Mouse (Mus musculus) lung, embryonic 16.5 days (tissue): ENCODE data around the gene Fitm2. TPM values are rescaled to one million over a fixed set of nuclear protein-coding genes. Genes with fewer than 3 reads are reported as not detected.

ENCODE experiments used
- ATAC-seq: fragments of 200-750 bp; cut with Nextera tagmentation; 2 replicates; pipeline ENCODE4 v1.8.0; 2017; ENCODE audit warnings: low read depth, mild to moderate bottlenecking, moderate library complexity
- H3K27ac ChIP-seq: fragments of 300-500 bp; sonication (generic); 2 replicates; pipeline ENCODE4 v1.5.1; 2014; ENCODE audit warnings: mild to moderate bottlenecking, control low read depth, low read length
- H3K27me3 ChIP-seq: fragments of 300-500 bp; sonication (generic); 2 replicates; pipeline ENCODE4 v1.6.1; 2014; ENCODE audit warnings: low read depth, low read length, mixed read lengths; ENCODE audit not compliant: control insufficient read depth, insufficient read depth
- H3K36me3 ChIP-seq: fragments of 300-500 bp; sonication (generic); 2 replicates; pipeline ENCODE4 v1.6.1; 2014; ENCODE audit warnings: low read length; ENCODE audit not compliant: control insufficient read depth, insufficient read depth
- H3K4me1 ChIP-seq: fragments of 300-500 bp; sonication (generic); replicated peaks from 2 replicates; pipeline ENCODE4 v1.6.1; 2014; ENCODE audit warnings: low read length, mixed read lengths; ENCODE audit not compliant: control insufficient read depth, insufficient read depth
- H3K4me2 ChIP-seq: fragments of 300-500 bp; sonication (generic); 2 replicates; pipeline ENCODE4 v1.6.1; 2014; ENCODE audit warnings: low read depth, low read length, control low read depth
- H3K4me3 ChIP-seq: fragments of 300-500 bp; sonication (generic); 2 replicates; pipeline ENCODE4 v1.5.1; 2014; ENCODE audit warnings: mild to moderate bottlenecking, low read length, control low read depth
- H3K9ac ChIP-seq: fragments of 300-500 bp; sonication (generic); 2 replicates; pipeline ENCODE4 v1.6.1; 2014; ENCODE audit warnings: low read length, control low read depth
- H3K9me3 ChIP-seq: fragments of 300-500 bp; sonication (generic); 2 replicates; pipeline ENCODE4 v1.6.1; 2016; ENCODE audit warnings: low read length; ENCODE audit not compliant: control insufficient read depth
- WGBS: fragments of 180-500 bp; shearing (Covaris S2); extraction: QIAGEN DNeasy Blood & Tissue Kit; methylation state at CpG from one replicate; pipeline ENCODE4 v1.1.7; 2014; 5-methylcytosine and 5-hydroxymethylcytosine counted together
- polyA plus RNA-seq: library from polyadenylated mRNA; unstranded; fragments of >200 nt; fragmentation: Nextera tagmentation; extraction: Ambion mirVana; gene quantifications from 2 replicates; pipeline ENCODE4 v1.2.1, GENCODE M21; 2015

Fitm2 gene
- polyA plus RNA-seq, 1 experiment from 2014 or later, result 9.5 TPM

DNA sequence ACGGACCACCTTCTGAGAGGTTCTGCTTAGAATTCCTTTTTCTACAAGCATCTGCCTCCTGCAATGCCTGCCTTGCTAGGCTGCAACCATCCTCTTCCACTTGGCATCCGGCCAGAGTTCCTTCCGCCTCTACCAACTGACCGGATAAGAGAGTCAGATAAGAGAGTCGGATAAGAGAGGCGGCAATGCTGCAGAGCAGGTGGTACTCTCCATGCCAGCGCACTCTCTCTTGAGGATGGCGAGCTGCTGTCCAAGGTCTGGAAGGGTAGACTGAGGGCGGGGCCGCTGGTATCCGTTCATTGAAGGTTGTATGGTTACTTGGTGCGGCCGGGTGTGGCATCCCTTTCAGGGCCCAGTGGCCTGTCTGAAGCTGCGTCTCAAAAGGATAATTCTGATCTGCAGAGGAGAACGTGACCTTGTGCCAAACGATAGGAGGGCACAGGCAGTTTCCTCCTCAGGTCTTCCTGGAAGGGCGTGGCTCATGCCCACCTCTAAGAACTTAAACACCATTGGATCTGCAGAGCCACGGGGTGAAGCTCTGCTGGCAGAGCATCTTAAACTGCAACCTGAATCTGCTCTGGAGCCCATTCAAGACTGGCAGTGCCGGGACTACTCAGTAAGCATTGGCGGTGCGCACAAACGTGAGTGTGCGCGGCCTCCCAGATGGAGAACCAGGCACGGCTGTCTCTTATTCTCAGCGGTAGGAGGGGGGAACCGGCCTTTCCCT, 13.7 kb downstream of the Fitm2 start:
- H3K27me3 ChIP-seq, result peaks cover 4% of the 10 kb centered on the region; the same call in 1 of the 2 replicates
- H3K4me2 ChIP-seq, result no peak overlapping the region
- H3K9ac ChIP-seq, result no peak overlapping the region
- H3K36me3 ChIP-seq, result no peaks in the 10 kb centered on the region
- no peaks in the 10 kb centered on the region for H3K4me1 ChIP-seq
- ATAC-seq, result no peak
- H3K9me3 ChIP-seq, result no peaks in the 10 kb centered on the region
- WGBS, result 29% methylated on average over 27 of the region's 27 CpGs
- H3K27ac ChIP-seq, result no peak overlapping the region
- no peak overlapping the region for H3K4me3 ChIP-seq

DNA sequence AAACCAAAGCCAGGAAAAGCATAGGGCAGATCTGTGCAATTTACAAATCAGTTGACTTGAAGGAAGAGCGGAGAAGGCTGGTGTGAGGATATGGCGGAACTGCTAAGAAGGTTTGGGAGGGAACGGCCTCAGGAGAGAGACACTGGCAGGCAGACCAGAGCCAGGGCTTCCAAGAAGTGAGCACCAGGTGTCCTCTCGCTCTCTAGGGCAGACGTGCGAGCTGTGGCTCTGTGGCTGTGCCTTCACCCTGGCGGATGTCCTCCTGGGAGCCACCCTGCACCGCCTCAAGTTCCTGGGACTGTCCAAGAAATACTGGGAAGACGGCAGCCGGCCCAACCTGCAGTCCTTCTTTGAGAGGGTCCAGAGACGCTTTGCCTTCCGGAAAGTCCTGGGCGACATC, 19.1 kb downstream of the Fitm2 start:
- Histone ChIP-seq H3K27me3 (no peaks in the 10 kb centered on the region), H3K4me1 (no peaks in the 10 kb centered on the region), H3K4me2 (no peak overlapping the region), H3K27ac (no peak overlapping the region), H3K4me3 (no peak overlapping the region), H3K9me3 (no peaks in the 10 kb centered on the region), H3K36me3 (no peaks in the 10 kb centered on the region), H3K9ac (no peak overlapping the region)
- no peak for ATAC-seq
- 77% methylated on average over 13 of the region's 13 CpGs for WGBS

DNA sequence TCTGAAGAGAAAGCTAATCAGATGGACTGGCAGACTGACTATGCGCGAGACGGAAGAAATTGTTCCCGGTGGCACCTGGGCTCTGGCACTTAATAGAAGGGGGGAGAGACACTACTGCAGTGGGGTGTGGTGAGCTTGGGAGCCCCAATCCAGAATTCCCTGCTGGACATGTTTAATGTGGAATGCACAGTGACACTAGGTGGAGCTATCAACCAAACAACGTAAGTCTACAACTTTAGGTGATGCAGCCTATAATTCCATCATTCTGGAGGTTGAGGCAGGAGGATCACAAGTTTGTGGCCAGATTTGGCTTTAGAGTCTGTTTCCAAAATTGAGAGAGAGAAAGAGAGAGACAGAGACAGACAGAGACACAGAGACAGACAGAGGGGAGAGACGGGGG, 19.7 kb downstream of the Fitm2 start:
- no peaks in the 10 kb centered on the region for H3K36me3 ChIP-seq
- 81% methylated on average over 6 of the region's 6 CpGs for WGBS

DNA sequence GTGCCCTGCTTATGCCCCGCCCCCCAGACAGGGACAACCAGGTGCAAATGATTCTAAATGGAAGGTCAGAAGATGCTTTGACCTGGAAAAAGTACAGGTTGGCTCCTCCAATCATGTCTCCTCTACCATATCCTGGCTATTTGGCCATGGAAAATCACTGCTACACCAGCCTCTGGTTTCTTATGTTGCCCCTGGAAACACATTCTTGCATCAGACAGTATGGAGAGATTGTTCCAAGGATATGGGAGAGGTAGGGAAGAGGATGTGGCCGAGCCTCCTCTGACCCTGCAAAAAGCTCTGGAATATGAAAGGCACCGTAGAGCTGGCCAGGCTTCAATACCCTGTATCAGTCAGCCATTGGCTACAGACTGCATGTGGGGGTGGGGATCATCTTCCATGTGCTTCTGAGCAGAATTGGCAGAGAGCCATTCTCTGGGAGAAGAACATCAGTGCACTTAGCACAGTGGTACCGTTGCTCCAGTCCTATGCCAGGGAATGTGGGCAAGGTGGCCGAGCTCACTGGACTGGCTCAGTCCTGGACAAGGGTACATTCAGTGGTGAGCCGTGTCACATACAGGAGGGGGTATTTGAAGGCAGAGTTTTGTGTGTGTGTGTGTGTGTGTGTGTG, 21.6 kb downstream of the Fitm2 start:
- Histone ChIP-seq H3K4me1 (no peaks in the 10 kb centered on the region), H3K4me3 (no peak overlapping the region), H3K9me3 (no peaks in the 10 kb centered on the region), H3K9ac (no peak overlapping the region), H3K27me3 (no peaks in the 10 kb centered on the region), H3K36me3 (no peaks in the 10 kb centered on the region), H3K4me2 (no peak overlapping the region), H3K27ac (no peak overlapping the region)
- ATAC-seq, result peak; percentile 31; the same call in 1 of the 2 replicates
- WGBS, result 51% methylated on average over 6 of the region's 6 CpGs

More for the DNA sequence above, 19.7 kb downstream of the Fitm2 start:
- no peaks in the 10 kb centered on the region for H3K9me3 ChIP-seq
- no peak for ATAC-seq
- H3K4me3 ChIP-seq, result no peak overlapping the region
- no peak overlapping the region for H3K4me2 ChIP-seq
- no peak overlapping the region for H3K9ac ChIP-seq
- no peak overlapping the region for H3K27ac ChIP-seq
- H3K27me3 ChIP-seq, result no peaks in the 10 kb centered on the region
- no peaks in the 10 kb centered on the region for H3K4me1 ChIP-seq

DNA sequence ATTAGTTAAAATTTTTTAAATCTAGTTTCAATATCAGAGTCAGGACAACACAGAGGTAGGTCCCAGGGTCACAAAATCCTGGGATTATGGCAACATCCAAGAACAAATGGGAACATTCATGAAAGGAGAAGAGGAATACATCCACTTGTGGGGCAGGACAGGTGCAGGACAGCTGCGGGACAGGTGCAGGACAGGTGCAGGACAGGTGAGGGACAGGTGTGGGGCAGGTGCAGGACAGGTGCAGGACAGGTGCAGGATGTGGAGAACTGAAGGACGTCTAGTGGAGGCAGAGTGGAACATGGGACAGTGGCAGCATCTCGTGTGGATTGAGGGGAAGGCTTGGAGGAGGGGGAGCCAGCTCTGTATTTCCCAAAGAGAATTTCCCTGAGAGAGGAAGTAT, 23.2 kb downstream of the Fitm2 start:
- no peak overlapping the region for H3K9ac ChIP-seq
- no peak overlapping the region for H3K4me3 ChIP-seq
- H3K4me2 ChIP-seq, result no peak overlapping the region
- 42% methylated on average over 3 of the region's 3 CpGs for WGBS
- H3K27ac ChIP-seq, result no peak overlapping the region
- H3K27me3 ChIP-seq, result no peaks in the 10 kb centered on the region
- no peaks in the 10 kb centered on the region for H3K36me3 ChIP-seq
- H3K9me3 ChIP-seq, result no peaks in the 10 kb centered on the region
- ATAC-seq, result no peak
- H3K4me1 ChIP-seq, result no peaks in the 10 kb centered on the region

DNA sequence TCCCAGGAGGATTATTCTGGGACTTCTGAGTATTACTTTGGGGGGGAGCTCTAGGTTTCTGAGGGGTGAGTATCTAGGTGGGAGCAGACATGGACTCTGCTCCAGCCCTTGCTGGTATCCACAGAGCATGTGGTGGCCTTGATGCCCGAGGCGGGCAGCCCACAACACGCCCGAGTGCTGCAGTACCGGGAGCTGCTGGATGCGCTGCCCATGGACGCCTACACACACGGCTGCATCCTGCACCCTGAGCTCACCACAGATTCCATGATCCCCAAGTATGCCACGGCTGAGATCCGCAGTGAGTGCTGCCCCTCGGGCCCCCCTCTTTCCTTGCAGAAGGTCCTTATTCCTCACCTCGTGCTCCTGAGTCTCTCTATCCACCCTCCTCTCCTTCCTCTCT, 25.1 kb downstream of the Fitm2 start:
- H3K4me1 ChIP-seq, result no peaks in the 10 kb centered on the region
- no peak overlapping the region for H3K4me3 ChIP-seq
- 79% methylated on average over 12 of the region's 12 CpGs for WGBS
- no peaks in the 10 kb centered on the region for H3K9me3 ChIP-seq
- no peak overlapping the region for H3K9ac ChIP-seq
- no peak for ATAC-seq
- no peaks in the 10 kb centered on the region for H3K36me3 ChIP-seq
- no peak overlapping the region for H3K27ac ChIP-seq
- no peak overlapping the region for H3K4me2 ChIP-seq
- H3K27me3 ChIP-seq, result no peaks in the 10 kb centered on the region

DNA sequence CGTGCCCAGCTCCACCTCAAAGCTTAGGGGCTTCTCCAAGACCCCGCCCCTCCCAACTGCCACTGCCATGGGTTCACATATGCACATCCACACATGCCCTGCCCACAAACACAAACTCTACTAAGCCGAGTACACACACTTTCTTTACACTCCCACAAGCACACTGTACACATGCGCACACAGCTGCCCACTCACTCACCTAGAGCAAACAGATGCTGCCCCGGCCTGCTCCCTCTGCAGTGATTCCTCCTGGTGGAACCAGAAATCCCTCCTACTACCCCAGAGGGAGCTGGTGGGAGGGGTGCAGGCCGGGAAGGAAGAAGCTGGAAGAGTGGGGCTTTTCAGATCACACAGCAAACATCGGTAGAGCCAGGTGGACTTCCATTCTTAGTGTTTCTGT, 28.4 kb downstream of the Fitm2 start:
- ATAC-seq, result no peak
- peaks cover 2% of the 10 kb centered on the region for H3K27me3 ChIP-seq
- whole genome bisulfite sequencing, result 42% methylated on average over 7 of the region's 7 CpGs
- H3K4me2 ChIP-seq, result no peak overlapping the region
- no peak overlapping the region for H3K9ac ChIP-seq
- no peaks in the 10 kb centered on the region for H3K36me3 ChIP-seq
- H3K4me1 ChIP-seq, result no peaks in the 10 kb centered on the region
- H3K27ac ChIP-seq, result no peak overlapping the region
- no peaks in the 10 kb centered on the region for H3K9me3 ChIP-seq
- no peak overlapping the region for H3K4me3 ChIP-seq

DNA sequence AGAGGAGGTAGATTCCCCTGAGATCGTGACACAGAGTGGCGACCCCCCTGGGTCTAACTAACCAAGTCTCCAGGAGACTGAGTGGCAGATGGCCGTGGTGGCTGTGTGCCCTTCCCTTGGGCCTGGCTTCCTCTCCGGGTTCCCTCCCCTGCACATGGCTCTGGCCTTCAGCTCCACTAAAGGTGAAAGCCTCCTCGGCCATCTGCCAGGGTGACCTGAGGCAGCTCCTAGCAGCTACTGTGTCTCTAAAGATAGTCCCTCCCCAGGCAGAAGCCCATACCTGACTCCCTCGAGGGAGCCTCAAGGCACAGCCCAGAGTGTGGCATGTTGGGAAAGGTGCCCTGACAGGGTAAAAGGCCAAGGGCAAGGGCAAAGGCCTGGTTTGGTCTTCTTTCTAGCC, 28.9 kb downstream of the Fitm2 start:
- Histone ChIP-seq H3K4me3 (no peak overlapping the region), H3K36me3 (no peaks in the 10 kb centered on the region), H3K4me1 (0 out of 2 replicates have a peak, but pooled peaks cover under 1% of the 10 kb centered on the region), H3K9ac (no peak overlapping the region), H3K9me3 (no peaks in the 10 kb centered on the region), H3K4me2 (no peak overlapping the region), H3K27ac (no peak overlapping the region), H3K27me3 (peaks cover 6% of the 10 kb centered on the region)
- WGBS, result 63% methylated on average over 6 of the region's 6 CpGs
- ATAC-seq, result no peak

DNA sequence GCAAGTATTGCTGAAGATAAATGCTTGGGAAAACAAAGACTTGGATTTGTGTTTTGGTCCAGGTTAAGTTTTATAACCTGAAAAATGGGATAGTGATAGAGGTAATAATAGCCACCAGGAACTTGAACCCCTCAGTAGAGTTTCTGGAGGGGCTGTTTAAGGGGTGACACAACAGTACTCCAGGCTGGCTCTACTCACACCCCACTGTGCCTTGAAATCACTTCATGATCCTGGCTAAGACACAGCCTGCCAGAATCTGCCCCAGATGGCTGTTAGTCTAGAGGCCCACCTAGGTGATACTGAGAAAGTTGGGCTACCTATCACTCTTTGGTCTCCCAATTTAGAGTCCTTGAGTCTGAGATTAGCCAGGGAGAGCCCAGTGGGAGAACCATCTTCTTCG, 32.9 kb downstream of the Fitm2 start:
- Histone ChIP-seq H3K4me2 (no peak overlapping the region), H3K27me3 (peaks cover 16% of the 10 kb centered on the region), H3K27ac (no peak overlapping the region), H3K9ac (no peak overlapping the region), H3K36me3 (no peaks in the 10 kb centered on the region), H3K9me3 (no peaks in the 10 kb centered on the region), H3K4me3 (no peak overlapping the region), H3K4me1 (0 out of 2 replicates have a peak, but pooled peaks cover 2% of the 10 kb centered on the region)
- ATAC-seq, result no peak
- WGBS, result 53% methylated on average over 1 of the region's 1 CpGs
